In genomic region chr5:106696396-106697337, GRCm38 (mm10) we compare ENCODE assay signal across 8 mouse cellular contexts. TPM values are rescaled to one million over a fixed set of nuclear protein-coding genes. Genes with fewer than 3 reads are reported as not detected.
DNase-seq lines count a peak whose midpoint lies in the region; ATAC-seq and TF ChIP-seq lines count a peak whose summit lies in the region.

Zfp644 (minus strand) TSS chr5:106697287.

- 1% methylated on average over 70 of the region's 71 CpGs for WGBS in forebrain, embryonic 12.5 days
- 2% methylated on average over 64 of the region's 71 CpGs for WGBS in heart, postnatal 0 days
- 2% methylated on average over 71 of the region's 71 CpGs for WGBS in large intestine, adult 2 months
- 2% methylated on average over 70 of the region's 71 CpGs for WGBS in liver, postnatal 0 days (ENCODE audit: insufficient replicate concordance)
- 2% methylated on average over 66 of the region's 71 CpGs for WGBS in neural tube, embryonic 14.5 days

- dilution Hi-C loops in CH12.LX (cut with MboI; ENCODE audit: extremely low pct_ligation_motif_present, extremely low pct_unique_long_range_greater_than_20kb, low sequenced_read_pairs): no loop called here

- peaks cover 2 to 16% of the 10 kb centered on the region in 2 experiments for H3K36me3 ChIP-seq in CH12.LX (replicated peaks in 1 of 2; ENCODE audit: control insufficient read depth in 1 of 2, insufficient read depth in 1 of 2, low read length in 1 of 2)
- peaks cover 3% of the 10 kb centered on the region for H3K36me3 ChIP-seq in forebrain, embryonic 12.5 days (replicated peaks)
- H3K36me3 ChIP-seq in heart, postnatal 0 days (replicated peaks; ENCODE audit: control insufficient read depth, insufficient read depth, low read length): no peaks in the 10 kb centered on the region; the same call in 1 of the 2 replicates
- 0 out of 2 replicates have a peak, but pooled peaks cover 4% of the 10 kb centered on the region for H3K36me3 ChIP-seq in liver, postnatal 0 days (replicated peaks; ENCODE audit: insufficient read depth, low read length)
- no peaks in the 10 kb centered on the region for H3K36me3 ChIP-seq in neural tube, embryonic 14.5 days (ENCODE audit: control insufficient read depth, insufficient read depth, low read length)

- peak; percentile 84 for DNase-seq in CH12.LX (ENCODE audit: extremely low read depth)
- DNase-seq in c-Kit-positive CD71-positive TER-119-negative erythroid progenitor cells, embryonic 14.5 days (ENCODE audit: low read depth): peak; percentile 82
- DNase-seq in heart, postnatal 0 days (ENCODE audit: low spot score): peak; percentile 92
- peak; percentile 42 for DNase-seq in large intestine, adult 2 months (ENCODE audit: low read depth, low spot score)
- peak; percentile 86 for DNase-seq in liver, postnatal 0 days
- DNase-seq in testis, postnatal 10 days (ENCODE audit: low spot score): peak; percentile 89

- peak; percentile 84 for TF ChIP-seq POLR2A in CH12.LX (IDR thresholded peaks at IDR 0.05; ENCODE audit: low read depth, low read length)

- in situ Hi-C loops in CH12.LX (cut with MboI; ENCODE audit: low pct_ligation_motif_present, low pct_unique_long_range_greater_than_20kb, low sequenced_read_pairs): no loop called here

- no peaks in the 10 kb centered on the region for H3K27me3 ChIP-seq in CH12.LX (replicated peaks)
- no peaks in the 10 kb centered on the region for H3K27me3 ChIP-seq in forebrain, embryonic 12.5 days
- no peaks in the 10 kb centered on the region for H3K27me3 ChIP-seq in heart, postnatal 0 days (ENCODE audit: control insufficient read depth, insufficient read depth, low read length)
- no peaks in the 10 kb centered on the region for H3K27me3 ChIP-seq in liver, postnatal 0 days (ENCODE audit: insufficient read depth, low read length)
- H3K27me3 ChIP-seq in neural tube, embryonic 14.5 days (ENCODE audit: control insufficient read depth, insufficient read depth, low read length): peaks cover 2% of the 10 kb centered on the region; the same call in 1 of the 2 replicates

- TF ChIP-seq EP300 in CH12.LX (IDR thresholded peaks at IDR 0.05; ENCODE audit: low read length): no peak
- TF ChIP-seq EP300 in heart, postnatal 0 days (IDR thresholded peaks at IDR 0.05; ENCODE audit: low read depth): no peak
- no peak; the same call in 1 of the 2 replicates for TF ChIP-seq EP300 in liver, postnatal 0 days (IDR thresholded peaks at IDR 0.05; ENCODE audit: low read depth)

- peak within 1 kb of the TSS; percentile 82 for H3K9ac ChIP-seq in CH12.LX (ENCODE audit: insufficient read depth, low read depth)
- peak within 1 kb of the TSS; percentile 96 for H3K9ac ChIP-seq in forebrain, embryonic 12.5 days
- peak within 1 kb of the TSS; percentile 95 for H3K9ac ChIP-seq in heart, postnatal 0 days (replicated peaks; ENCODE audit: low read depth, low read length)
- peak within 1 kb of the TSS; percentile 95 for H3K9ac ChIP-seq in liver, postnatal 0 days (replicated peaks)
- H3K9ac ChIP-seq in neural tube, embryonic 14.5 days (replicated peaks; ENCODE audit: low read depth, low read length): peak within 1 kb of the TSS; percentile 93

- peak within 1 kb of the TSS; percentile 60 to 86 (median 76) for H3K4me3 ChIP-seq in CH12.LX (replicated peaks in 1 of 3; ENCODE audit: low read depth in 2 of 3, low read length in 2 of 3, poor library complexity in 1 of 3)
- H3K4me3 ChIP-seq in forebrain, embryonic 12.5 days (replicated peaks): peak within 1 kb of the TSS; percentile 83
- H3K4me3 ChIP-seq in heart, postnatal 0 days (ENCODE audit: low read depth, low read length): peak within 1 kb of the TSS; percentile 81
- peak within 1 kb of the TSS; percentile 85 for H3K4me3 ChIP-seq in liver, postnatal 0 days (ENCODE audit: low read depth, low read length)
- H3K4me3 ChIP-seq in neural tube, embryonic 14.5 days (ENCODE audit: low read depth, low read length): peak within 1 kb of the TSS; percentile 68

- peak; percentile 96 for ATAC-seq in forebrain, embryonic 12.5 days (ENCODE audit: low FRiP score)
- ATAC-seq in heart, postnatal 0 days (ENCODE audit: insufficient read depth, low read depth): peak; percentile 91
- ATAC-seq in liver, postnatal 0 days: peak; percentile 90
- ATAC-seq in neural tube, embryonic 14.5 days (ENCODE audit: low read depth): peak; percentile 96

- peak within 1 kb of the TSS; percentile 78 for H3K27ac ChIP-seq in CH12.LX (ENCODE audit: insufficient read depth, low read depth)
- peak within 1 kb of the TSS; percentile 99 for H3K27ac ChIP-seq in forebrain, embryonic 12.5 days
- peak within 1 kb of the TSS; percentile 96 for H3K27ac ChIP-seq in heart, postnatal 0 days (ENCODE audit: low read depth)
- peak within 1 kb of the TSS; percentile 99 for H3K27ac ChIP-seq in liver, postnatal 0 days (ENCODE audit: low read depth)
- H3K27ac ChIP-seq in neural tube, embryonic 14.5 days (ENCODE audit: low read depth, low read length): peak within 1 kb of the TSS; percentile 99

- no peak for TF ChIP-seq CTCF in CH12.LX (conservative IDR thresholded peaks at IDR 0.05 in 1 of 2, IDR thresholded peaks at IDR 0.05 in 1 of 2; ENCODE audit: low read depth in 2 of 2, low read length in 2 of 2)
- no peak for TF ChIP-seq CTCF in heart, postnatal 0 days (IDR thresholded peaks at IDR 0.05; ENCODE audit: low read depth)
- TF ChIP-seq CTCF in liver, postnatal 0 days (IDR thresholded peaks at IDR 0.05; ENCODE audit: low read depth): no peak

- no peak for TF ChIP-seq RAD21 in CH12.LX (IDR thresholded peaks at IDR 0.05; ENCODE audit: low read depth, low read length)

- peaks cover 2 to 38% of the 10 kb centered on the region in 2 experiments; a peak in 3 of 4 replicates for H3K4me1 ChIP-seq in CH12.LX (ENCODE audit: control insufficient read depth in 1 of 2, insufficient read depth in 2 of 2)
- peaks cover 30% of the 10 kb centered on the region for H3K4me1 ChIP-seq in forebrain, embryonic 12.5 days
- H3K4me1 ChIP-seq in heart, postnatal 0 days (ENCODE audit: control insufficient read depth, insufficient read depth): peaks cover 21% of the 10 kb centered on the region
- H3K4me1 ChIP-seq in liver, postnatal 0 days (ENCODE audit: insufficient read depth): peaks cover 10% of the 10 kb centered on the region
- H3K4me1 ChIP-seq in neural tube, embryonic 14.5 days (ENCODE audit: control insufficient read depth, insufficient read depth, low read length): peaks cover 22% of the 10 kb centered on the region

- peaks cover 35% of the 10 kb centered on the region for H3K79me2 ChIP-seq in CH12.LX (replicated peaks; ENCODE audit: control insufficient read depth, extremely low read depth, insufficient read depth, poor library complexity, severe bottlenecking)

- no peaks in the 10 kb centered on the region for H3K9me3 ChIP-seq in CH12.LX (replicated peaks; ENCODE audit: low read length)
- no peaks in the 10 kb centered on the region for H3K9me3 ChIP-seq in forebrain, embryonic 12.5 days
- H3K9me3 ChIP-seq in heart, postnatal 0 days (replicated peaks; ENCODE audit: control insufficient read depth, low read length): no peaks in the 10 kb centered on the region
- H3K9me3 ChIP-seq in liver, postnatal 0 days (ENCODE audit: low read length): no peaks in the 10 kb centered on the region
- H3K9me3 ChIP-seq in neural tube, embryonic 14.5 days (ENCODE audit: control insufficient read depth, low read length): no peaks in the 10 kb centered on the region

- peak within 1 kb of the TSS; percentile 78 for H3K4me2 ChIP-seq in CH12.LX (ENCODE audit: insufficient read depth, low read depth, poor library complexity, severe bottlenecking)
- H3K4me2 ChIP-seq in forebrain, embryonic 12.5 days: peak within 1 kb of the TSS; percentile 77
- peak within 1 kb of the TSS; percentile 85 for H3K4me2 ChIP-seq in heart, postnatal 0 days (ENCODE audit: low read depth, low read length)
- peak within 1 kb of the TSS; percentile 84 for H3K4me2 ChIP-seq in liver, postnatal 0 days (ENCODE audit: low read depth, low read length)
- peak within 1 kb of the TSS; percentile 81 for H3K4me2 ChIP-seq in neural tube, embryonic 14.5 days (ENCODE audit: low read depth, low read length)

TF ChIP-seq in CH12.LX, 34 proteins besides CTCF, POLR2A, EP300 and RAD21 (continues in another document):
- no peak for TF ChIP-seq ZKSCAN1 (IDR thresholded peaks at IDR 0.05; ENCODE audit: borderline replicate concordance, low read depth, low read length)
- TF ChIP-seq CHD1 (IDR thresholded peaks at IDR 0.05; ENCODE audit: low read depth, low read length): peak; percentile 53; the same call in 1 of the 2 replicates
- peak; percentile 79 for TF ChIP-seq POLR2AphosphoS2 (IDR thresholded peaks at IDR 0.05; ENCODE audit: low read depth, low read length)
- TF ChIP-seq KAT2A (IDR thresholded peaks at IDR 0.05; ENCODE audit: insufficient replicate concordance, low read length): peak; percentile 69; the same call in 1 of the 2 replicates
- peak; percentile 41; the same call in 1 of the 2 replicates for TF ChIP-seq CHD2 (IDR thresholded peaks at IDR 0.05; ENCODE audit: low read length)
- TF ChIP-seq RCOR1 (conservative IDR thresholded peaks at IDR 0.05; ENCODE audit: low read depth, low read length): peak; percentile 44; the same call in 1 of the 2 replicates
- no peak for TF ChIP-seq SMC3 (IDR thresholded peaks at IDR 0.05; ENCODE audit: low read depth, low read length)
- TF ChIP-seq TBP (conservative IDR thresholded peaks at IDR 0.05; ENCODE audit: low read depth, low read length): 0 out of 2 replicates have a peak, but pooled peaks have one; percentile 45
- TF ChIP-seq SIN3A (IDR thresholded peaks at IDR 0.05; ENCODE audit: low read length): peak; percentile 74
- TF ChIP-seq JUN (IDR thresholded peaks at IDR 0.05; ENCODE audit: insufficient read depth, low read depth, low read length): no peak
- TF ChIP-seq NRF1 (IDR thresholded peaks at IDR 0.05; ENCODE audit: low read depth, low read length): peak; percentile 88
- TF ChIP-seq BHLHE40 (IDR thresholded peaks at IDR 0.05; ENCODE audit: low read depth, low read length): peak; percentile 97
- peak; percentile 79; the same call in 1 of the 2 replicates for TF ChIP-seq UBTF (IDR thresholded peaks at IDR 0.05; ENCODE audit: low read depth, low read length)
- TF ChIP-seq MAX (IDR thresholded peaks at IDR 0.05; ENCODE audit: low read length): peak; percentile 63; the same call in 1 of the 2 replicates
- no peak for TF ChIP-seq MAFK (IDR thresholded peaks at IDR 0.05; ENCODE audit: insufficient replicate concordance, low read length)

RNA-seq across cellular contexts. Expression of gene Zfp644, which starts in this region (rescaled TPM):
- total RNA-seq in CH12.LX (2012; rRNA removed) (15.1 and 19.2 TPM in 2 replicates), CH12.LX (2014; rRNA removed) (28.7 and 32.4 TPM in 2 replicates)
- polyA plus RNA-seq in CH12.LX (2012; ENCODE audit: insufficient read length, low read depth): 15.4 and 17.7 TPM in 2 replicates
- polyA plus RNA-seq in forebrain, embryonic 12.5 days (2016; fragmentation: Nextera tagmentation; extraction: Ambion mirVana): 89.9 and 90.3 TPM in 2 replicates
- 78.1 and 91.2 TPM in 2 replicates for total RNA-seq in heart, postnatal 0 days (2014; rRNA removed; ENCODE audit: low replicate concordance)
- 41.6 and 45.7 TPM in 2 replicates for polyA plus RNA-seq in heart, postnatal 0 days (2015; fragmentation: Nextera tagmentation; extraction: Ambion mirVana)
- polyA plus RNA-seq in large intestine, adult 2 months (2012; rRNA removed): 3.7 and 9.2 TPM in 2 replicates
- polyA plus RNA-seq in liver, postnatal 0 days (2015; fragmentation: Nextera tagmentation; extraction: Ambion mirVana): 15.7 and 19.8 TPM in 2 replicates
- polyA plus RNA-seq in neural tube, embryonic 14.5 days (2014; fragmentation: Nextera tagmentation; extraction: Ambion mirVana): 88.1 and 105 TPM in 2 replicates

Comparison
In these comparisons a context has a peak if more than half of its experiments do, and no peak if none do; other contexts are left out.
1. Peak in every context shown above with its lines: DNase-seq, ATAC-seq, H3K4me3 ChIP-seq and H3K27ac ChIP-seq.
2. DNase-seq: peak in every context shown above with its lines; median percentile 92 in heart, postnatal 0 days; 89 in testis, postnatal 10 days; 86 in liver, postnatal 0 days; 84 in CH12.LX; 82 in c-Kit-positive CD71-positive TER-119-negative erythroid progenitor cells, embryonic 14.5 days; 42 in large intestine, adult 2 months.